Mouse (Mus musculus) small intestine, adult 2 months (tissue): ENCODE results near the gene Nop16.

Experiments
- CTCF ChIP-seq: fragments of 200-500 bp; IDR thresholded peaks from 2 replicates; pipeline ENCODE4 v1.5.1; 2012; ENCODE audit warnings: low read depth, mild to moderate bottlenecking, control low read depth, inconsistent platforms, low read length, moderate library complexity, mixed read lengths; ENCODE audit not compliant: insufficient replicate concordance, insufficient read length; ENCODE audit errors: extremely low read depth
- POLR2A ChIP-seq: fragments of 200-500 bp; IDR thresholded peaks from 2 replicates; pipeline ENCODE4 v1.6.1; 2012; ENCODE audit warnings: low read depth, mild to moderate bottlenecking, control low read depth, inconsistent platforms, low read length, moderate library complexity

DNA sequence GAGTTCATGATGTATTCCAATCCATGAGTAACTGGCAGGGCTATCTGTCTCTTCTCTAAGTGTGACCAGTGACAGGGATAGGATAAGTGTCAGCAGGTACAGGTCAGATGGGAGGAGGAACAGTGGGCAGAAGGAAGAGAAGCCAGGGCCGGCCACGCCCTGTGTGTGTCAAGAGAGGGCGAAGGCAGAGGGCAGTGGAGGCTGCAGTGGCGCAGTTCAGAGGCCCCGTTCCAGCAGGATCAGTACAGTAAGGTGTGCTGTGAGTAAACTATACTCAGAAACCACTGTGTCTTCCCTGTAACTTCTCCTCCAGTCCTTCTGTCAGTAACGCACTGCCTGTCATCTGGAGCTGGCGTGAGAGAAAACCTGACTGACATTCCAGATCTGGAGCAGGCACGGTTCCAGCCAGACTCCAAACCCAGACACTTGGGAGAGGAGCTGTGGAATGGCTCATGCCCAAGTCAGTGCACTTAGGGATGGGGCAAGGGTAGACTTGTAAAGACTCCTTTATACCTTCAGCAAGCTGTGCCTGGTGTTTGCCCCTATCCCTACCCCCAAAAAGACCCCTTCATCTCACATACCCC lies 6.3 kb upstream of the Nop16 start:
- TF ChIP-seq CTCF (no peak), POLR2A (no peak)
